ENCODE assay signal across 7 mouse cellular contexts in the genomic region with DNA sequence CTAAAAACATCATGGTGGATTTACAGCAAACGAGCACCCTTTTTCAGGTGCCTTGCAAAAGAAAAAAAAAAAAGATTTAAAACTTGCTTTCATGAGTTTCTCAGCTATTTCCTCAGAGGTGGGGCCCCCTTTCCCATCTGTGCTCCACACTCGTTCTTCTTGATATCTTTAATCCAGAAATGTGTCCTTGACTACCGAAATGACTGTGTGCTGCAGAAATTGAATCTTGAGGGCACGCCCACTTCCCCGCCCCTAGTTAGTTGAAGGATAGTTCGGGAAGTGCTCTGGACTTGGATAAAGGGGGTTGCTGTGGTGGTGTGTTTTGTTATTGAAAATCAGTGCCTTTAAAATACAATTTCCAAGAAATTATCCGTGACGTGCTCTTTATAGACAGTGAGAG. TPM values are rescaled to one million over a fixed set of nuclear protein-coding genes. Genes with fewer than 3 reads are reported as not detected.
DNase-seq lines count a peak whose midpoint lies in the region; ATAC-seq and TF ChIP-seq lines count a peak whose summit lies in the region.

No protein-coding gene starts in this region.

- WGBS in embryonic facial prominence, embryonic 14.5 days: 0% methylated on average over 8 of the region's 8 CpGs
- 0% methylated on average over 8 of the region's 8 CpGs for WGBS in heart, embryonic 13.5 days
- under 1% methylated on average over 8 of the region's 8 CpGs for WGBS in kidney, embryonic 14.5 days
- WGBS in lung, postnatal 0 days: 1% methylated on average over 8 of the region's 8 CpGs

- peak overlapping the region; percentile 82 for H3K4me2 ChIP-seq in embryonic facial prominence, embryonic 14.5 days (ENCODE audit: low read depth, low read length)
- H3K4me2 ChIP-seq in heart, embryonic 13.5 days: peak overlapping the region; percentile 95
- H3K4me2 ChIP-seq in kidney, embryonic 14.5 days (replicated peaks; ENCODE audit: low read depth, low read length): peak overlapping the region; percentile 61
- H3K4me2 ChIP-seq in lung, postnatal 0 days (replicated peaks; ENCODE audit: low read depth, low read length): peak overlapping the region; percentile 93

- TF ChIP-seq CTCF in G1E (IDR thresholded peaks at IDR 0.05; ENCODE audit: low read depth, low read length): no peak
- TF ChIP-seq CTCF in lung, postnatal 0 days (IDR thresholded peaks at IDR 0.05): no peak

- 0 out of 2 replicates have a peak, but pooled peaks have one; percentile 11 for TF ChIP-seq EP300 in lung, postnatal 0 days (IDR thresholded peaks at IDR 0.05)

- H3K27ac ChIP-seq in embryonic facial prominence, embryonic 14.5 days (replicated peaks; ENCODE audit: low read depth, low read length): peak overlapping the region; percentile 65
- H3K27ac ChIP-seq in heart, embryonic 13.5 days (replicated peaks): peak overlapping the region; percentile 87
- no peak overlapping the region for H3K27ac ChIP-seq in kidney, embryonic 14.5 days (ENCODE audit: low read depth, low read length)
- 0 out of 2 replicates have a peak overlapping the region, but pooled peaks have one; percentile 27 for H3K27ac ChIP-seq in lung, postnatal 0 days (ENCODE audit: low read length)

- H3K36me3 ChIP-seq in G1E (replicated peaks): peaks cover 4% of the 10 kb centered on the region
- no peaks in the 10 kb centered on the region for H3K36me3 ChIP-seq in embryonic facial prominence, embryonic 14.5 days (ENCODE audit: control insufficient read depth, insufficient read depth, low read length)
- no peaks in the 10 kb centered on the region for H3K36me3 ChIP-seq in heart, embryonic 13.5 days
- no peaks in the 10 kb centered on the region for H3K36me3 ChIP-seq in kidney, embryonic 14.5 days (ENCODE audit: control insufficient read depth, insufficient read depth, low read length)
- no peaks in the 10 kb centered on the region for H3K36me3 ChIP-seq in lung, postnatal 0 days (ENCODE audit: insufficient read depth, low read length)

- H3K27me3 ChIP-seq in G1E (ENCODE audit: insufficient read depth, low read length): peaks cover 17% of the 10 kb centered on the region
- H3K27me3 ChIP-seq in embryonic facial prominence, embryonic 14.5 days (replicated peaks; ENCODE audit: control insufficient read depth, insufficient read depth, low read length): no peaks in the 10 kb centered on the region; the same call in 1 of the 2 replicates
- H3K27me3 ChIP-seq in heart, embryonic 13.5 days (replicated peaks): 0 out of 2 replicates have a peak, but pooled peaks cover 6% of the 10 kb centered on the region
- H3K27me3 ChIP-seq in kidney, embryonic 14.5 days (ENCODE audit: control insufficient read depth, insufficient read depth, low read length): peaks cover 5% of the 10 kb centered on the region; the same call in 1 of the 2 replicates
- no peaks in the 10 kb centered on the region for H3K27me3 ChIP-seq in lung, postnatal 0 days (replicated peaks; ENCODE audit: insufficient read depth, low read length)

- peaks cover 46% of the 10 kb centered on the region for H3K4me1 ChIP-seq in G1E (ENCODE audit: insufficient read depth, low read depth, low read length)
- H3K4me1 ChIP-seq in embryonic facial prominence, embryonic 14.5 days (ENCODE audit: control insufficient read depth, insufficient read depth, low read length): peaks cover 29% of the 10 kb centered on the region
- peaks cover 52% of the 10 kb centered on the region for H3K4me1 ChIP-seq in heart, embryonic 13.5 days
- H3K4me1 ChIP-seq in kidney, embryonic 14.5 days (ENCODE audit: control insufficient read depth, insufficient read depth, low read length): peaks cover 11% of the 10 kb centered on the region
- no peaks in the 10 kb centered on the region; the same call in 1 of the 2 replicates for H3K4me1 ChIP-seq in lung, postnatal 0 days (ENCODE audit: insufficient read depth, low read depth, low read length)

- peaks cover 9% of the 10 kb centered on the region for H3K9me3 ChIP-seq in G1E (replicated peaks)
- H3K9me3 ChIP-seq in embryonic facial prominence, embryonic 14.5 days (ENCODE audit: control insufficient read depth, low read length): no peaks in the 10 kb centered on the region
- no peaks in the 10 kb centered on the region for H3K9me3 ChIP-seq in heart, embryonic 13.5 days
- no peaks in the 10 kb centered on the region for H3K9me3 ChIP-seq in kidney, embryonic 14.5 days (ENCODE audit: control insufficient read depth, low read length)
- no peaks in the 10 kb centered on the region for H3K9me3 ChIP-seq in lung, postnatal 0 days (ENCODE audit: low read length)

- no peak for DNase-seq in G1E (ENCODE audit: low spot score)
- DNase-seq in adrenal gland, adult 8-10 months: peak; percentile 73
- peak; percentile 86 for DNase-seq in embryonic facial prominence, embryonic 14.5 days (ENCODE audit: low spot score)
- peak; percentile 79 for DNase-seq in lung, postnatal 0 days (ENCODE audit: low spot score)
- peak; percentile 25 for DNase-seq in right cerebral cortex, postnatal 14 days

- peak overlapping the region; percentile 82; the same call in 1 of the 2 replicates for H3K4me3 ChIP-seq in G1E (ENCODE audit: low read depth, low read length)
- H3K4me3 ChIP-seq in embryonic facial prominence, embryonic 14.5 days (ENCODE audit: low read depth, low read length): peak overlapping the region; percentile 92
- H3K4me3 ChIP-seq in heart, embryonic 13.5 days: peak overlapping the region; percentile 94
- H3K4me3 ChIP-seq in kidney, embryonic 14.5 days (ENCODE audit: low read length): peak overlapping the region; percentile 80
- peak overlapping the region; percentile 70 for H3K4me3 ChIP-seq in lung, postnatal 0 days (ENCODE audit: low read depth, low read length)

- H3K9ac ChIP-seq in embryonic facial prominence, embryonic 14.5 days (ENCODE audit: low read depth, low read length): peak overlapping the region; percentile 55
- H3K9ac ChIP-seq in heart, embryonic 13.5 days: peak overlapping the region; percentile 76
- H3K9ac ChIP-seq in kidney, embryonic 14.5 days (ENCODE audit: low read depth, low read length): 0 out of 2 replicates have a peak overlapping the region, but pooled peaks have one; percentile 18
- H3K9ac ChIP-seq in lung, postnatal 0 days (replicated peaks; ENCODE audit: low read depth): no peak overlapping the region

- ATAC-seq in G1E (ENCODE audit: extremely low read depth, insufficient number of reproducible peaks, low FRiP score, poor library complexity, severe bottlenecking): no peak
- ATAC-seq in embryonic facial prominence, embryonic 14.5 days (ENCODE audit: low read depth): peak; percentile 30; the same call in 1 of the 2 replicates
- no peak for ATAC-seq in heart, embryonic 13.5 days (ENCODE audit: extremely low read depth, insufficient number of reproducible peaks, low FRiP score, low TSS enrichment)
- peak; percentile 18; the same call in 1 of the 2 replicates for ATAC-seq in kidney, embryonic 14.5 days (ENCODE audit: low FRiP score, low TSS enrichment)
- ATAC-seq in lung, postnatal 0 days: no peak

RNA-seq across cellular contexts. Expression of a gene that starts 0.7 kb away (rescaled TPM):
- total RNA-seq in G1E (2014; fragmentation: Nextera tagmentation): 19.8 and 23.6 TPM in 2 replicates
- total RNA-seq in G1E (2017): 9.7 and 12.0 TPM in 2 replicates
- 5.9 and 7.0 TPM in 2 replicates for polyA plus RNA-seq in G1E (2012)
- total RNA-seq in adrenal gland, adult 8-10 months (2022): 10 to 100 TPM in 1 of 4 experiments, 1 to 10 TPM in 3; 8.2 to 14.0 (median 9.0) TPM
- 32.6 and 38.4 TPM in 2 replicates for polyA plus RNA-seq in embryonic facial prominence, embryonic 14.5 days (2014; fragmentation: Nextera tagmentation; extraction: Ambion mirVana)
- 8.1 and 8.3 TPM in 2 replicates for polyA plus RNA-seq in heart, embryonic 13.5 days (2015; fragmentation: Nextera tagmentation; extraction: Ambion mirVana)
- 10.4 and 11.0 TPM in 2 replicates for polyA plus RNA-seq in kidney, embryonic 14.5 days (2014; fragmentation: Nextera tagmentation; extraction: Ambion mirVana)
- polyA plus RNA-seq in lung, postnatal 0 days (2015; fragmentation: Nextera tagmentation; extraction: Ambion mirVana): 8.1 and 9.2 TPM in 2 replicates

Comparison
In these comparisons a context has a peak if more than half of its experiments do, and no peak if none do; other contexts are left out.
1. ATAC-seq: peak in embryonic facial prominence, embryonic 14.5 days (single experiment) and kidney, embryonic 14.5 days (single experiment); none in G1E (single experiment), heart, embryonic 13.5 days (single experiment) and lung, postnatal 0 days (single experiment).
2. Peak in every context shown above with its lines, with median percentiles within 50 percentile points of each other: H3K4me3 ChIP-seq and H3K4me2 ChIP-seq.